Mouse (Mus musculus): ENCODE data around the gene Dgki. TPM values are rescaled to one million over a fixed set of nuclear protein-coding genes. Genes with fewer than 3 reads are reported as not detected.
A peak's percentile ranks its signal among the peaks of the same experiment; 100 is the strongest.

The Dgki gene
- polyA plus RNA-seq, 1 experiment from 2014 or later, result 1.0 TPM

GRCm38 (mm10) chr6:36809747-36810285 is 490.2 kb downstream of the Dgki start, which contains the start of gene Ptn:
Ptn (minus strand) TSS chr6:36810220.
- Histone ChIP-seq H3K4me3 (ENCODE audit: low read depth, low read length) (peak within 1 kb of the TSS; percentile 62), H3K4me1 (ENCODE audit: control insufficient read depth, insufficient read depth, low read length) (0 out of 2 replicates have a peak, but pooled peaks cover 7% of the 10 kb centered on the region), H3K4me2 (replicated peaks; ENCODE audit: low read depth, low read length) (peak within 1 kb of the TSS; percentile 46), H3K9ac (replicated peaks; ENCODE audit: low read depth, low read length) (peak within 1 kb of the TSS; percentile 49), H3K27ac (ENCODE audit: low read length) (peak within 1 kb of the TSS; percentile 94), H3K9me3 (ENCODE audit: control insufficient read depth, low read depth, low read length) (no peaks in the 10 kb centered on the region), H3K36me3 (ENCODE audit: control insufficient read depth, insufficient read depth, low read length) (peaks cover 7% of the 10 kb centered on the region; the same call in 1 of the 2 replicates), H3K27me3 (ENCODE audit: control insufficient read depth, insufficient read depth, low read length) (no peaks in the 10 kb centered on the region)
- WGBS, result under 1% methylated on average over 15 of the region's 15 CpGs
- ATAC-seq (ENCODE audit: insufficient number of reproducible peaks, insufficient read depth, low FRiP score, low read depth), result peak; percentile 82

- ATAC-seq (ENCODE audit: insufficient number of reproducible peaks, insufficient read depth, low FRiP score, low read depth), result peak; percentile 61; the same call in 1 of the 2 replicates
- Histone ChIP-seq H3K4me3 (ENCODE audit: low read depth, low read length) (peak overlapping the region; percentile 62), H3K27me3 (ENCODE audit: control insufficient read depth, insufficient read depth, low read length) (no peaks in the 10 kb centered on the region), H3K4me1 (ENCODE audit: control insufficient read depth, insufficient read depth, low read length) (0 out of 2 replicates have a peak, but pooled peaks cover 7% of the 10 kb centered on the region), H3K36me3 (ENCODE audit: control insufficient read depth, insufficient read depth, low read length) (peaks cover 7% of the 10 kb centered on the region; the same call in 1 of the 2 replicates), H3K4me2 (replicated peaks; ENCODE audit: low read depth, low read length) (peak overlapping the region; percentile 46), H3K27ac (ENCODE audit: low read length) (peak overlapping the region; percentile 94), H3K9ac (replicated peaks; ENCODE audit: low read depth, low read length) (peak overlapping the region; percentile 49), H3K9me3 (ENCODE audit: control insufficient read depth, low read depth, low read length) (no peaks in the 10 kb centered on the region)
- WGBS, result 5% methylated on average over 7 of the region's 7 CpGs
Observed at GRCm38 (mm10) chr6:36809311-36809726, 490.7 kb downstream of the Dgki start.

GRCm38 (mm10) chr6:36808306-36809058 is 491.5 kb downstream of the Dgki start:
- Histone ChIP-seq H3K36me3 (ENCODE audit: control insufficient read depth, insufficient read depth, low read length) (peaks cover 7% of the 10 kb centered on the region; the same call in 1 of the 2 replicates), H3K27ac (ENCODE audit: low read length) (peak overlapping the region; percentile 94; the same call in 1 of the 2 replicates), H3K4me3 (ENCODE audit: low read depth, low read length) (peak overlapping the region; percentile 62), H3K9ac (replicated peaks; ENCODE audit: low read depth, low read length) (peak overlapping the region; percentile 49; the same call in 1 of the 2 replicates), H3K4me2 (replicated peaks; ENCODE audit: low read depth, low read length) (peak overlapping the region; percentile 46), H3K27me3 (ENCODE audit: control insufficient read depth, insufficient read depth, low read length) (no peaks in the 10 kb centered on the region), H3K4me1 (ENCODE audit: control insufficient read depth, insufficient read depth, low read length) (0 out of 2 replicates have a peak, but pooled peaks cover 7% of the 10 kb centered on the region), H3K9me3 (ENCODE audit: control insufficient read depth, low read depth, low read length) (no peaks in the 10 kb centered on the region)
- 37% methylated on average over 7 of the region's 7 CpGs for WGBS
- no peak for ATAC-seq (ENCODE audit: insufficient number of reproducible peaks, insufficient read depth, low FRiP score, low read depth)

- ATAC-seq (ENCODE audit: insufficient number of reproducible peaks, insufficient read depth, low FRiP score, low read depth), result no peak
- peak overlapping the region; percentile 20 for H3K4me2 ChIP-seq (replicated peaks; ENCODE audit: low read depth, low read length)
- no peak overlapping the region for H3K9ac ChIP-seq (replicated peaks; ENCODE audit: low read depth, low read length)
- no peak overlapping the region for H3K27ac ChIP-seq (ENCODE audit: low read length)
- 87% methylated on average over 6 of the region's 6 CpGs for WGBS
- no peaks in the 10 kb centered on the region for H3K9me3 ChIP-seq (ENCODE audit: control insufficient read depth, low read depth, low read length)
- peaks cover 18% of the 10 kb centered on the region; the same call in 1 of the 2 replicates for H3K36me3 ChIP-seq (ENCODE audit: control insufficient read depth, insufficient read depth, low read length)
- H3K4me3 ChIP-seq (ENCODE audit: low read depth, low read length), result no peak overlapping the region
- 0 out of 2 replicates have a peak, but pooled peaks cover 7% of the 10 kb centered on the region for H3K4me1 ChIP-seq (ENCODE audit: control insufficient read depth, insufficient read depth, low read length)
- no peaks in the 10 kb centered on the region for H3K27me3 ChIP-seq (ENCODE audit: control insufficient read depth, insufficient read depth, low read length)
Observed at GRCm38 (mm10) chr6:36806906-36807305, 493.1 kb downstream of the Dgki start.

- no peak for ATAC-seq (ENCODE audit: insufficient number of reproducible peaks, insufficient read depth, low FRiP score, low read depth)
- no peaks in the 10 kb centered on the region for H3K9me3 ChIP-seq (ENCODE audit: control insufficient read depth, low read depth, low read length)
- peaks cover 8% of the 10 kb centered on the region; the same call in 1 of the 2 replicates for H3K4me1 ChIP-seq (ENCODE audit: control insufficient read depth, insufficient read depth, low read length)
- H3K4me2 ChIP-seq (replicated peaks; ENCODE audit: low read depth, low read length), result no peak overlapping the region
- no peaks in the 10 kb centered on the region for H3K27me3 ChIP-seq (ENCODE audit: control insufficient read depth, insufficient read depth, low read length)
- 83% methylated on average over 5 of the region's 5 CpGs for WGBS
- H3K36me3 ChIP-seq (ENCODE audit: control insufficient read depth, insufficient read depth, low read length), result peaks cover 11% of the 10 kb centered on the region; the same call in 1 of the 2 replicates
- H3K4me3 ChIP-seq (ENCODE audit: low read depth, low read length), result no peak overlapping the region
- no peak overlapping the region for H3K9ac ChIP-seq (replicated peaks; ENCODE audit: low read depth, low read length)
- H3K27ac ChIP-seq (ENCODE audit: low read length), result no peak overlapping the region
Observed at GRCm38 (mm10) chr6:36800309-36800946, 499.6 kb downstream of the Dgki start.

GRCm38 (mm10) chr6:36797066-36797655 is 502.8 kb downstream of the Dgki start:
- ATAC-seq (ENCODE audit: insufficient number of reproducible peaks, insufficient read depth, low FRiP score, low read depth), result no peak
- 58% methylated on average over 3 of the region's 3 CpGs for WGBS
- H3K36me3 ChIP-seq (ENCODE audit: control insufficient read depth, insufficient read depth, low read length), result no peaks in the 10 kb centered on the region; the same call in 1 of the 2 replicates
- no peak overlapping the region for H3K9ac ChIP-seq (replicated peaks; ENCODE audit: low read depth, low read length)
- H3K27me3 ChIP-seq (ENCODE audit: control insufficient read depth, insufficient read depth, low read length), result no peaks in the 10 kb centered on the region
- H3K4me2 ChIP-seq (replicated peaks; ENCODE audit: low read depth, low read length), result no peak overlapping the region
- H3K4me1 ChIP-seq (ENCODE audit: control insufficient read depth, insufficient read depth, low read length), result peaks cover 8% of the 10 kb centered on the region; the same call in 1 of the 2 replicates
- no peak overlapping the region for H3K4me3 ChIP-seq (ENCODE audit: low read depth, low read length)
- no peak overlapping the region for H3K27ac ChIP-seq (ENCODE audit: low read length)
- H3K9me3 ChIP-seq (ENCODE audit: control insufficient read depth, low read depth, low read length), result no peaks in the 10 kb centered on the region

Data from stomach, embryonic 14.5 days (tissue).